Mouse (Mus musculus) liver, embryonic 11.5 days (tissue): ENCODE measurements around the gene Gpr18. TPM values are rescaled to one million over a fixed set of nuclear protein-coding genes. Genes with fewer than 3 reads are reported as not detected.

Source experiments
- ATAC-seq: fragments of 200-750 bp; cut with Nextera tagmentation; replicated peaks from 2 replicates; pipeline ENCODE4 v1.8.0; 2017; ENCODE audit warnings: moderate number of reproducible peaks, mild to moderate bottlenecking, moderate TSS enrichment, moderate library complexity; ENCODE audit not compliant: low FRiP score
- DNase-seq: peaks from one replicate; pipeline ENCODE4 v3.0.0-alpha.2; 2017; ENCODE audit warnings: low spot score
- H3K27ac ChIP-seq: fragments of 300-500 bp; sonication (generic); 2 replicates; pipeline ENCODE4 v1.5.1; 2014; ENCODE audit warnings: mild to moderate bottlenecking, low read depth, low read length, control low read depth
- H3K27me3 ChIP-seq: fragments of 300-500 bp; sonication (generic); replicated peaks from 2 replicates; pipeline ENCODE4 v1.6.1; 2014; ENCODE audit warnings: low read length, mixed read lengths; ENCODE audit not compliant: control insufficient read depth, insufficient read depth
- H3K36me3 ChIP-seq: fragments of 300-500 bp; sonication (generic); 2 replicates; pipeline ENCODE4 v1.6.1; 2014; ENCODE audit warnings: mild to moderate bottlenecking, low read length, moderate library complexity, mixed read lengths; ENCODE audit not compliant: control insufficient read depth, insufficient read depth
- H3K4me1 ChIP-seq: fragments of 300-500 bp; sonication (generic); replicated peaks from 2 replicates; pipeline ENCODE4 v1.6.1; 2014; ENCODE audit warnings: low read length, mixed read lengths; ENCODE audit not compliant: control insufficient read depth, insufficient read depth
- H3K4me2 ChIP-seq: fragments of 300-500 bp; sonication (generic); 2 replicates; pipeline ENCODE4 v1.6.1; 2014; ENCODE audit warnings: mild to moderate bottlenecking, control low read depth, moderate library complexity
- H3K4me3 ChIP-seq: fragments of 300-500 bp; sonication (generic); 2 replicates; pipeline ENCODE4 v1.5.1; 2014; ENCODE audit warnings: low read depth, low read length, control low read depth
- H3K9ac ChIP-seq: fragments of 300-500 bp; sonication (generic); 2 replicates; pipeline ENCODE4 v1.6.1; 2014; ENCODE audit warnings: low read depth, low read length, control low read depth
- H3K9me3 ChIP-seq: fragments of 300-500 bp; sonication (generic); 2 replicates; pipeline ENCODE4 v1.6.1; 2016; ENCODE audit warnings: low read length, inconsistent platforms, mixed read lengths; ENCODE audit not compliant: control insufficient read depth
- WGBS: fragments of 180-500 bp; shearing (Covaris S2); extraction: QIAGEN DNeasy Blood & Tissue Kit; methylation state at CpG from one replicate; pipeline ENCODE4 v1.1.7; 2014; 5-methylcytosine and 5-hydroxymethylcytosine counted together
- polyA plus RNA-seq: library from polyadenylated mRNA; unstranded; fragments of >200 nt; fragmentation: Nextera tagmentation; extraction: Ambion mirVana; gene quantifications from 2 replicates; pipeline ENCODE4 v1.2.1, GENCODE M21; 2014

Gpr18 gene
- polyA plus RNA-seq, 1 experiment from 2014 or later, result not detected

DNA sequence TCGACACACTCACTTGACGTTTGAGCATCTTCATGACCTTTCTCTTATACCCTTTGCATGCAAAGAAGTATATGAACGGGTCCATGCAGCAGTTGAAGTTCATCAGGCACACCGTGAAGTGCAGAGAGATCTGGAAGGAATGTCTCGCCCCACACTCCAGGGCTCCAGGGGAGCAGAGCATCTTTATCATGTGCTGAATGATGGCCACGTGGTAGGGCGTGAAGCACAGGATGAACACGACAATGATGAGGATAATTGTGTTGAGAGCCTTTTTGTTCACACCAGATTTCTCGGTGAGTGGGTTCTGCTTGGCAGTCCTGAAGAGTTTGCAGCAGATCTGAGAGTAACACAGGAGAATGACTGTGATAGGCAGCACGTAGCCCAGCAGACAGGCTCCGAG lies 38.5 kb upstream of the Gpr18 start:
- Histone ChIP-seq H3K9me3 (no peaks in the 10 kb centered on the region), H3K4me2 (no peak overlapping the region), H3K27me3 (no peaks in the 10 kb centered on the region), H3K4me3 (no peak overlapping the region), H3K27ac (no peak overlapping the region), H3K4me1 (peaks cover 9% of the 10 kb centered on the region), H3K36me3 (no peaks in the 10 kb centered on the region), H3K9ac (no peak overlapping the region)
- DNase-seq (no peak), ATAC-seq (no peak)
- WGBS, result 92% methylated on average over 11 of the region's 11 CpGs

DNA sequence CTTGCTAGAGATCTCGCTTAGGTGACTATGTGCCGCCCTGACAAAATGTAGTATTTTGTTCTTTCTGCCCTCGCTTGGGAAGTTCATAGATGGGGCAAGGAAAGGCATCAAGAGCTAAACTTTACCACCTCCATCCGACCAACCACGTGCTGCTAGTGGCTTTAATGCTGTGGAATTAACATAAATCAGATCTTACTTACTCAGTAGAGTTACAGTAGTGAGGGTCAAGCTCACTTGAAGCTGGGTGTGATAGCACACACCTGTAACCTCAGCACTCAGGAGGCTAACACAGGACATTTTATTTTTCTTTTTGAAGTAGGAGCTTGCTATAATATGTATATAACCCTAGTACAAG lies 36.4 kb upstream of the Gpr18 start:
- Histone ChIP-seq H3K4me1 (peaks cover 9% of the 10 kb centered on the region), H3K36me3 (no peaks in the 10 kb centered on the region), H3K9ac (no peak overlapping the region), H3K9me3 (no peaks in the 10 kb centered on the region), H3K27ac (no peak overlapping the region), H3K27me3 (no peaks in the 10 kb centered on the region), H3K4me2 (no peak overlapping the region), H3K4me3 (no peak overlapping the region)
- ATAC-seq (no peak), DNase-seq (no peak)
- 82% methylated on average over 5 of the region's 5 CpGs for WGBS

DNA sequence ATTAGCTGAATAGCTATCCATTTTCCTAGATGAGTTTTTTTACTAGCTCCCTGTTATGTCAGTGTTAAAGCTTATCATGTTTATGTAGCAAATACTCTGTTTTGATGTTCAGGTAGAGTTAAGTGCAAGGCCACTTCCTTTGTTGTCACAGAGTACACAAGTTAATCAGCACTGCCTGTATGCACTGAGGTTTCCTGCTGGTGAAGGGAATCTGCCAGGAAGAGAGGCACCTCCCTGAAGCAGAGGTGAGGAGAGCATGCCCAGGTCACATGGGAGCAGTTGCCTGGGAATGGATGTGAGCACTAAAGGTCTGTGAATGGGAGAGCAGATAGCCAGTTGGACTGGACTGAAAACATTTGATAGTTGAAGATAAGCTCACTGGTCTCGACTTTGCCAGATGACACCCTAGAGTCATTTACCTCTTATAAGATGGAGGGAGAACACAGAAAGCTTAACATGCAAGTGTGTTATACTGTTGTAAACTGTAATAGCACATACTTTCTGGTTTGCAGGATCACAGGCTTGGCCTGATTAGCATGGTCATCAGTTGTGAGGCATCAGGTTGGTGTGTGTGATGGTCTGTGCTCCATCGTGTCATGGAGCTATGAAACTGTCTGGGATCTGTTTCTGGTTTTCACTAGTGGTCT lies 35.9 kb upstream of the Gpr18 start:
- no peaks in the 10 kb centered on the region for H3K36me3 ChIP-seq
- H3K9me3 ChIP-seq, result no peaks in the 10 kb centered on the region
- H3K4me2 ChIP-seq, result no peak overlapping the region
- no peak overlapping the region for H3K9ac ChIP-seq
- DNase-seq (peak; percentile 29), ATAC-seq (peak; percentile 82)
- H3K4me1 ChIP-seq, result peaks cover 9% of the 10 kb centered on the region
- 40% methylated on average over 2 of the region's 2 CpGs for WGBS
- no peaks in the 10 kb centered on the region for H3K27me3 ChIP-seq
- H3K27ac ChIP-seq, result no peak overlapping the region
- no peak overlapping the region for H3K4me3 ChIP-seq

DNA sequence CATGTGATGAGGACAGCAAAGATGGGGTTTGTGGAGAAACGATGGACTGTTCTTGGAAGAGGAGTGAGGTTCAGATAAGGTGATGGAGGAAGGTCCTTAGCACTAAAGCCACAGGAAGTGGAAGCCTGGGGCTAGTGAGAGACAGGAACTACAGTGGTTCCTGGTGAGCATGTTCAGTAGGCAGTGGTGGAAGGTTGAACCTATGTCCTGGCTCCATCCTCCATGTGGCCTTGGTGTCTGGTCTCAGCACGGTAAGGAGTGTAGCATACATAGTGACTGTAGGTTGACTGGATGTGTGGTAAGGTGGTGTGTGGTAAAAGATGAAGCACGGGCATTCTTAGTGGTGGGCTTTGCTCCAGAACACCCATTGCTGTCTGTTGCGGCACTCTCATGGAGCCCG lies 34.3 kb upstream of the Gpr18 start:
- Histone ChIP-seq H3K4me2 (no peak overlapping the region), H3K4me1 (peaks cover 9% of the 10 kb centered on the region), H3K9me3 (no peaks in the 10 kb centered on the region), H3K27me3 (no peaks in the 10 kb centered on the region), H3K36me3 (no peaks in the 10 kb centered on the region), H3K9ac (no peak overlapping the region), H3K27ac (no peak overlapping the region), H3K4me3 (no peak overlapping the region)
- DNase-seq (peak; percentile 17), ATAC-seq (no peak)
- 73% methylated on average over 5 of the region's 5 CpGs for WGBS

DNA sequence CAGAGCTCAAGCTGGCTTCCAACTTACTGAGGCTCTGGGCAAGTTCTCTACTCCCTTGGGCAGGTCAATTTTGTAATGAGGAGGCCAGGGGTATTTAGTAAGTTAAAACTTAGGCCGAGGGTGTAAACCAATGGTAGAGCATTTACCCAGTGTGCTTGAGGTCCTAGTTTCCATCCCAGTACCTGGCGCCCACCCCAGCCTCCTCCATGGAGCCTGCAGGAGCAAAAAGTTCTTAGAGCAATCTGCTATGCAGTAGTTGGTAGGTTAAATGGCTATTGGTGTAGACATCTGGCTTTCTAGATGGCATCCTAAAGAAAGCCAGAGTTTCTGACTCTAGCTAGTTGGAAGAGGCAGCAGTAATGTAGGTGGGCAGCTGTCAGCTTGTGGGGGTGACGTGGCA lies 33.9 kb upstream of the Gpr18 start:
- Histone ChIP-seq H3K9me3 (no peaks in the 10 kb centered on the region), H3K36me3 (no peaks in the 10 kb centered on the region), H3K27me3 (no peaks in the 10 kb centered on the region), H3K27ac (no peak overlapping the region), H3K4me2 (no peak overlapping the region), H3K9ac (no peak overlapping the region), H3K4me1 (peaks cover 9% of the 10 kb centered on the region), H3K4me3 (no peak overlapping the region)
- WGBS, result 91% methylated on average over 3 of the region's 3 CpGs
- peak; percentile 16 for DNase-seq
- no peak for ATAC-seq

DNA sequence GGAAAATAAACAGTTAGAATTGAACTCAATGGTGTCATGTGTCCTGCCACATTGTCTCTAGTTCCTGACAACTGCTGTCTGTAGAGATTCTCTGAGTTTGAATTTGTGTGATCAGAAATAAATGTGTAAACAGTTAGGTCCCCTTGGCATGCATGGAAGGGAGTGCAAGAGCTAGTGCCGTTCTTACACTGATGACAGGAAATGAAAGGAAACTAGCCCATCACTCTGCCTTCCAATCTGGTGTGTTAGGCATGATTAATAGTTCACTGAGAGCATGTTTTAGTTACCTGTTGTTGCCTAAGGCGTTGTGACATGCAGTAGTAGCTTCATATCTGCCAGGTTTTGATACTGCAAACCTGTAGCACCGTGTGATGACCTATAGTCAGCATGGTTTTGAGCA lies 32.4 kb upstream of the Gpr18 start:
- DNase-seq, result no peak
- no peak overlapping the region for H3K4me3 ChIP-seq
- H3K4me2 ChIP-seq, result no peak overlapping the region
- H3K27me3 ChIP-seq, result no peaks in the 10 kb centered on the region
- H3K4me1 ChIP-seq, result peaks cover 9% of the 10 kb centered on the region
- no peaks in the 10 kb centered on the region for H3K36me3 ChIP-seq
- H3K9ac ChIP-seq, result no peak overlapping the region
- ATAC-seq, result no peak
- no peak overlapping the region for H3K27ac ChIP-seq
- 76% methylated on average over 3 of the region's 3 CpGs for WGBS
- H3K9me3 ChIP-seq, result no peaks in the 10 kb centered on the region

DNA sequence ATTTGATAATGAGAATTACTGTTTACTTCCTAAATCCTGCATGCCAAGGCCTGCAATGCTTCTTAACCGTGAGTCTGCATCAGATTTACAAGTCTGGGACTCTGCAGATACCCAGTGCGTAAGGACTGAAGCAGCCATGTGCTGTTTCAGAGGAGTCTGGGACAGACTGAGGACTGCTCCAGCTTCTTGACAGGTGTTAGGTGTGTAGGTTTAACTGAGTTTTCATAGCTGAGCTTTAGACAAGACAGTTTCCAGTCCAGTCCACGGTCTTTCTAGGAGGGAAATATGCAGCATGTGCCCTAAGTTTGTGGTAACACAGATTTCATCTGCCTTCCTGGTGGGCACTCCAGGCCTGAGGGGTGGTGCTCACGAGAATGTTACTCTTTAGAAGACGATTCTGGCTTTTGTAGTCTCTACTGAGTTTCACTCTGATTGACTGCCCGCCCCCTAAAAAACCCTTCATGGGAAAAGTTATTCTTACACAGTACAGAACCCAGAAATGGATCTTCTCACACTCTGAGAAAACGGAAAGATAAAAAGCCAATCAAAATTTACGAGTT lies 31.7 kb upstream of the Gpr18 start:
- Histone ChIP-seq H3K4me3 (no peak overlapping the region), H3K27ac (no peak overlapping the region), H3K27me3 (no peaks in the 10 kb centered on the region), H3K9me3 (no peaks in the 10 kb centered on the region), H3K9ac (no peak overlapping the region), H3K36me3 (no peaks in the 10 kb centered on the region), H3K4me2 (no peak overlapping the region), H3K4me1 (peaks cover 9% of the 10 kb centered on the region)
- peak; percentile 18 for DNase-seq
- ATAC-seq, result no peak
- whole genome bisulfite sequencing, result 67% methylated on average over 8 of the region's 8 CpGs

DNA sequence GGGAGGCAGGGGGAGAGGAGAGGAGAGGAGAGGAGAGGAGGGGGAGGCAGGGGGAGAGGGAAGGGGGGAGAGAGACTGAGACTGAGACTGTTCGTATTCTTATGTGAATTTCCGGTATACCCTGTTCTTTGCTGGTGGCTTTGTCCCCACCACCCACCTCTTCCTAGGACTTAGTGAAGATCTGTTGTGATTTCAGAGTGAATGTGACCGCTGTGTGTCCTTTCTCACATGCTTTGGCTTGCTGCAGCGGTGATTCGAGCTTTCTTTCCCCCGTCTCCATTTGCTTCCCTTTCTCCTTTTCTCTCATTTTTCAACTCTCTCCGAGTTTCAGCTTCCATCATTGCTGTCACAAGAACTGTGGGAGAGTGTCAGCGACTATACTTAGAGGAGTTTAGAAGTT lies 31.1 kb upstream of the Gpr18 start:
- Histone ChIP-seq H3K36me3 (no peaks in the 10 kb centered on the region), H3K4me2 (no peak overlapping the region), H3K4me1 (peaks cover 4% of the 10 kb centered on the region), H3K9ac (0 out of 2 replicates have a peak overlapping the region, but pooled peaks have one; percentile 8), H3K9me3 (no peaks in the 10 kb centered on the region), H3K27me3 (no peaks in the 10 kb centered on the region), H3K4me3 (no peak overlapping the region), H3K27ac (no peak overlapping the region)
- peak; percentile 18 for DNase-seq
- ATAC-seq, result no peak
- 70% methylated on average over 8 of the region's 8 CpGs for WGBS

DNA sequence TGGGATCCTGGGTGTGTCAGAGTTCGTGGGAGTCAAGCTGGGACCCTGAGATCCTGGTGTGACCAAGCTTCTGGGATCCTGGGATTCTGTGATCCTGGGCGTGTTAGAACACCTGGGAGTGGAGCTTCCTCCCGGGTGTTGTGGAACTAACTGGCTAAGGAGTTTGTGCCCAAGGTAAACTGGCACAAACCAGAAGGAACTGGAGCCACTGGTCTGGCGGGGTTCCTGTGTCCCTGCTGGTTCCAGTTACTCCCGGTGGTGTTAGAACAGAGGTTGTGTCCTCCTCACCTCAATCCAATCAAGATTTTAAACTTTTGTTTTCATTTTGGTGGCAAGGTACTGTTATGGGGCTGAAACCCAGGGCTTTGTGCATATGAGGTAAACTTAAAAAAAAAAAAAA lies 30.6 kb upstream of the Gpr18 start:
- Histone ChIP-seq H3K27me3 (no peaks in the 10 kb centered on the region), H3K4me3 (no peak overlapping the region), H3K4me2 (no peak overlapping the region), H3K9me3 (no peaks in the 10 kb centered on the region), H3K9ac (no peak overlapping the region), H3K4me1 (no peaks in the 10 kb centered on the region), H3K36me3 (no peaks in the 10 kb centered on the region), H3K27ac (no peak overlapping the region)
- no peak for ATAC-seq
- DNase-seq, result peak; percentile 28
- 75% methylated on average over 5 of the region's 5 CpGs for whole genome bisulfite sequencing
